Mouse (Mus musculus) 416B (cell line): ENCODE measurements around the gene Hmg20a.
A peak's percentile ranks its signal among the peaks of the same experiment; 100 is the strongest.

Experiments used
- DNase-seq: peaks from one replicate; pipeline ENCODE4 v3.0.0; 2011; ENCODE audit warnings: low read depth

Gene Hmg20a

DNA sequence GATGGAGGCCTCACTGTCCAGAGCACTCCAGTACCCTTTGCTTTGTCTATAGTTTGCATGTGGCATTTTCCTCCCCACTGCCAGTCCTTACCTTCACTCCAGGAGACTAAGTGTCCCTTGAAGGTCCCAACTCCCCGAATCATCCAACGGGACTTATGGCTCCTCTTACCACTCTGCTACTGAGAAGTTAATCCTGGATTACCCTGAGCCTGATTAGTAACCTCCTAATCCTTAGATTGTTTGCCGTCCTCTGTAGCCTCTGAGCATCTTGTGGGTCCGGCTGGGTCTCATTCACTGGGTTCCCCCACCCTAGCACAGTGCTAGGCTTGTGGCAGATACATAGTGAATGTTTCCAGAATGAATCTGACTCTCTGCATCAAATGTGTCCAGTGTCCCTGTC, 109.5 kb downstream of the Hmg20a start:
- no peak for DNase-seq

DNA sequence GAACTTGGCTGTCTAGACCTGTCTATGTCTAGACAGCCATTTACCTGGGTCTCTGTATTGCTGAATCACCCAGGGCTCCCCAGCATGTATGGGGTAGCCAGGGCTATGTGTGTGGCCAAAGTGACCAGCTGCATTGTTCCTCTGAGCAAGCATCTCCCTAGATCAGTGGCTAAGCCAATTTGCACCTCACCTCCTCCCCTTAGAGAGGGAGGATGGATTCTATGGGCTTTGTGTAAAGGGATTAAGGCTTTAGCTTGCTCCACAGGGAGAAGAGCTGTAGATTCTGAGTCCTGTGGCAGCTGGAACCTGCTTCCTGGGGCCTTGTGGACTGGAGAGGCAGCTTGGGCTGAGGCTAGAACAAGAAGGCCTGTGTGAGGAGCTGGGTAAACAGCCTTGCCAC, 113.6 kb downstream of the Hmg20a start:
- no peak for DNase-seq

DNA sequence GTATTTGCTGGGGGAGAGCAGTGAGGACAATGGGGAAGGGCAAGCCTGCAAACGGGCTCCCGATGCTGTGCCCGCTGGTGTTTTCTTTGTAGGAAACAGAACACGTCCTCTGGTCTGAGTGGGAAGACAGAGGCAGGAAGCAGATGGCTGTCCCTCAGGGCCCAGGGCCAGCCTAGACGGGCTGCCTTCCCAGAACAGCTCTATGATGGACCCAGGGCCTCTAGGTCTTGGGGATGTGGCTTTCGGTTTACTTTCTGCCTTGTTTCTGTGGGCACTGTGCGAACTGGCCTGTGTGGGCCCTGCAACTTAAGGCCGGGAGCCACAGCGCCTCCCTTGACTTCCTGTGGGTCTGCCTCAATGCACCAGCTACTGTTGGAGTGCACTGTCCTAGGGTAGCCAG, 115.5 kb downstream of the Hmg20a start:
- peak; percentile 91 for DNase-seq

- DNase-seq: peak; percentile 38
These were observed 116.3 kb downstream of the Hmg20a start for GRCm38 (mm10) chr9:56534727-56535126.

GRCm38 (mm10) chr9:56535361-56535760, 117.0 kb downstream of the Hmg20a start:
- DNase-seq: peak; percentile 75

DNA sequence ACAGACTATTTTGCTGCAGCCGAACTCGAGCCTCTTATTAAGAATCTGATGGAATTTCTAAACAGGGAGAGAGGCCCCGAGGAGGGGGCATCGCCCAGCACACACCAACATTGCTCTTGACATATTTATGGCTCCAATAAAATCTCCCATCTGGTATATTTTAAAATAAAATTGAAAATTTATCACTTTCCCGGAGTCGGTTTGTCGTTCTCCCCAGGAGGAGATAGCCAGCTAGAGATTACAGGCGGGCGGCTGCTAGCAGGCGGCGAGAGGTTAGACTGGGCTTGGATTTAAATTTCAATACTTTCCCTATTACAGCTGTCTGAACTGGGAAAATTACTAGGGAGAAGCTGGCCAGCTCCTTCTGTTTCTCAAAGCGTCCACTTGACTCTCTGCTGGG, 121.6 kb downstream of the Hmg20a start:
- DNase-seq: no peak

DNA sequence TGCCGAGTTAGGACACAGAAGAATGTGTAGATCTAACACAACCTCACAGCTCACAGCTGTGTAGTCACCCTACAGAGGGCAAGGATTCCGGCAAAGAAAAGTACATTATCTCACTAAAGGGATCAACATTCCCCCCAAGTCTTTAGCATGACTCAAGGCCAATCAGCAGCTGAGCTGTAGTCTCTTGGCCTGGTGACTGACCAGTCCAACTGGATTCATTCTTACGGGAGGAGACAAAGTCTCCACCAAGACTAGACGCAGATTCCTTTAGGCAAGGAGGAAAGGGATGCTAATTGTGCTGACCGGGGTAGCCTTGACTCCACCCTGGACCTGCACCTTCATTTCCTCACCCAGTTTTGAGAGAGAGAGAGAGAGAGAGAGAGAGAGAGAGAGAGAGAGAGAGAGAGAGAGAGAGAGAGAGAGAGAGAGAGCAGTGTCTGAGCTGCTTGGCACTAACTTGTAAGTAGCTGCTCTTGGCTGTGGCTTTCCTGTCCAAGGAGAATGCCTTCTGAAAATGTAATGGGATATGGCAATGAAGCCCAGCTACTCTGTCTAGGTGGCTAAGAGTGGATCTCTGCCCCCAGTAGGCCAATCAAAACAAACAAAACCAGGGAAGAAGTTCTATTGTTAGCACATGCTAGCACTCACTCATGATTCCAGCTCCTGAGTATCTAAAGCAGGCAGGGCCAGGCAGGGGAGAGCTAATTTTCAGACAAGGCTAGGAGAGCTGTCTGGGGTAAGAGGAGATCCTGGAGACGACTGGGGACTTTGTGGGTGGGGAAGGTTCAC, 126.5 kb downstream of the Hmg20a start:
- no peak for DNase-seq
